Mouse (Mus musculus) megakaryocyte-erythroid progenitor cell, adult 5-6 weeks (primary cell): ENCODE measurements around the gene Mapk8. TPM values are rescaled to one million over a fixed set of nuclear protein-coding genes. Genes with fewer than 3 reads are reported as not detected.
"Not testable (repeated sequence)": the region's sequence is repeated elsewhere in the genome, so short reads cannot be mapped to it uniquely, and the experiment has no call there.

Experiments
- ATAC-seq: replicated peaks from 2 replicates; pipeline ENCODE4 v1.8.0; 2016; ENCODE audit warnings: mild to moderate bottlenecking, inconsistent platforms; ENCODE audit not compliant: severe bottlenecking, poor library complexity, low FRiP score, low TSS enrichment
- total RNA-seq, 2 experiments: library from RNA; stranded (forward) in 1 of 2; stranded (reverse) in 1 of 2; fragments of 200-1000, 215-1000 nt in 1 of 2; fragments of >200 nt in 1 of 2; fragmentation: Nextera tagmentation in 1 of 2; gene quantifications; 2 replicates each; pipeline ENCODE4 v1.2.3; 2014 to 2017

Gene Mapk8
- total RNA-seq (2014; fragmentation: Nextera tagmentation) (20.9 and 27.2 TPM in 2 replicates), total RNA-seq (2017) (48.4 and 53.9 TPM in 2 replicates)

DNA sequence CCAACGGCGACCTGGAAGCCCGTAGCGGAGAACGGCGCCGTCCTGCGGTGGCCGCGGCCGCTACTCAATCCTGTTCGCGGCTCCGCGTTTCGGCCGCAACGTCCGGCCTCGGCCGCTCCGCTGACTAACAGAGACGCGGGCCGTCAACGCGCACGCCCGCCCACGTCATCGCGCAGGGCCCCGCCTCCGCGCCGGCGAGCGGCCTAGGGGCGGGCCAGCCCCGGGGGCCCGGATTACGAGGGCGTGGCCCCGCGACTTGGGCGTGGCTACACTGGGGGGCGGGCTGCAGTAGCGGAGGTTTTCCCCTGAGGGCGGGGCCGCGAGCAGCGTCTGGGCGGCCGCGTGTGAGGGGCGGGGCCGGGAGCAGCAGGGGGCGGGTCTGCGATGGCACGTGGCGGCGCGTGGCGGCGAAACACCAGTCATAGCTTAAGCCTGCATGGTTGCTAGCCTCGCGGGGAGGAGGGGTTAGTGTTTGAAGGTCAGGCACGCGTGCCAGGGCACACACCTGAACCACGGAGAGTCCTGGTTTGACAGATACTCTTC, at the start of gene Mapk8:
Gene Mapk8 (minus strand): TSS at position 132 of the 543 bp plus-strand sequence.
- ATAC-seq = peak; percentile 93

GRCm38 (mm10) chr14:33495226-33495625, 48.3 kb upstream of the Mapk8 start:
- no peak for ATAC-seq

- no peak for ATAC-seq
These were observed 41.0 kb upstream of the Mapk8 start for GRCm38 (mm10) chr14:33487805-33488550.

DNA sequence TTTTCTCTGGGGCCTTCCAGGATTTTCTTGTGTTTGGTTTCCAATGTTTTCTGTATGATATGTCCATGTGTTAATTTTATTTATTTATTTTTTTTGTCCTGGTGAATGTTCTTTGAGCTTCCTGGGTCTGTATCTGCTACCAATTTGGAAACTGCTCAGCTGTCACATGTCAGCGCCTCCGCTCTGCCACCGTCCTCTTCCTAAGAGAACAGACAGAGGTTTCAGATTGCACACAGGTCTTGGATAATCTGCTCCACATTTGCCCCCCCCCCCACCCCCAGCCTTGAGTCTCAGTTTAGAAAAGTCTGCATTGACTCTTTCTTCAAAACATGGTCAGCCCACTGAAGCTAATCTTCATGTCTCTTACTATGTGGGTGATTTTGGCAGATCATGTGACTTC, 35.0 kb upstream of the Mapk8 start:
- no peak for ATAC-seq

- no peak for ATAC-seq
These were observed 29.3 kb upstream of the Mapk8 start for GRCm38 (mm10) chr14:33476094-33476760.

DNA sequence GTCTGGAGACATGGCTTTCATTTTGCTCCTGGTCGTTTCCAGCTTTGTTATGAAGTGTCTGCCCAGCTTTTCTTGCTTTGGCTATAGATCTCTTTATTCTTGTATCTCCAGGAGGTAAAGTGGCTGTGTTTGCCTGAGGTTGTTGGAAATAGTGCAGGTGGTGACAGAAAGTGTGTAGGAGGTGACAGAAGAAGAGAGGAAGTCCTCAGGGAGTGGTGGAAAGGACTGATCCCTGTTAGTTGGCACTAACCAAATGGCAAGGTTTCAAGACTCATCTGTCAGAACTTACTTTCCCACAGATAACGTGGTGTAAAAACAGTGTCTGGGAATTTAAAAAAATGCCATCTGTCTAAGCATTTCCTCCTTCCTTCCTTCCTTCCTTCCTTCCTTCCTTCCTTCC, 27.5 kb upstream of the Mapk8 start:
- no peak for ATAC-seq

DNA sequence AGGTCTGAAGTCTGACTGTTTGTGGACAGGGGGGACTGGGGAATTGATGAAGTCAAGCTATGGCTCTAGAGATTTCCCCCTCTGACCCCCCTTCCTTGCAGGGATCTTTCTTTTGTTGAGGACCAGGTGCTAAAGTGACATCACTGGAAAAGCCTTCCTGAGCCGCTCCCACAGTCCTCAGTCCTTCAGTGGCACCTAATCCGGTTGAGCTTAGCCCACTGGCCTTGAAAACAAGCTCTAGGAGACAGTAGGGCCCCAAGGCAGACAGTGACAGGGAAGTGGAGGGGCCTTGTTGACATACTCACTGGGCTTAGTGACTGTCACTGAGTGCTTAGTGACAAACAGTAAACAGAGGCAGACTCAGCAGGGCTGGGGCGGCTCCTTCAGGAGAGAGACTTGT, 24.4 kb upstream of the Mapk8 start, which contains the start of gene Frmpd2:
Gene Frmpd2 (plus strand): TSS at position 366 of the 400 bp plus-strand sequence.
- ATAC-seq = no peak

- no peak for ATAC-seq
These were observed 20.8 kb upstream of the Mapk8 start for GRCm38 (mm10) chr14:33467766-33468165.

- ATAC-seq = no peak
These were observed 16.7 kb upstream of the Mapk8 start for GRCm38 (mm10) chr14:33463658-33464057.

DNA sequence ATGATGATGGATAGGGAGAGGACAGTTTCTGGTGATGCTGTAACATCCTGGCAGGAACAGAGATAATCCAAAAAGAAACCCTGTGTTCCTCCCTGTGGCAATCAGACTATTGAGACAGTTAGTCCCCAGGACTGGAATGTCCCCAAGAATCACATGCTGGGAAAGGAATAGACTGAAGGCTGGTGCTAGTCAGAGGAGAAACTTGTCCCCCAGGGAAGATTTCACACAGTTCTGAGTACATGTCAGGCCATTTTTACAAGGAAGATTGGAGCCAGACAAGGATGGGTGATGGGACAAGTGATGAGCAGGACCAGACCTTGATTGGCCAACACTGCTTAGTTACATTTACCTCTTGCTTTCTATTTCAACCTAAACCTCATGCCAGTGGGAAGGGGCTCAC, 3.4 kb upstream of the Mapk8 start:
- ATAC-seq = no peak

DNA sequence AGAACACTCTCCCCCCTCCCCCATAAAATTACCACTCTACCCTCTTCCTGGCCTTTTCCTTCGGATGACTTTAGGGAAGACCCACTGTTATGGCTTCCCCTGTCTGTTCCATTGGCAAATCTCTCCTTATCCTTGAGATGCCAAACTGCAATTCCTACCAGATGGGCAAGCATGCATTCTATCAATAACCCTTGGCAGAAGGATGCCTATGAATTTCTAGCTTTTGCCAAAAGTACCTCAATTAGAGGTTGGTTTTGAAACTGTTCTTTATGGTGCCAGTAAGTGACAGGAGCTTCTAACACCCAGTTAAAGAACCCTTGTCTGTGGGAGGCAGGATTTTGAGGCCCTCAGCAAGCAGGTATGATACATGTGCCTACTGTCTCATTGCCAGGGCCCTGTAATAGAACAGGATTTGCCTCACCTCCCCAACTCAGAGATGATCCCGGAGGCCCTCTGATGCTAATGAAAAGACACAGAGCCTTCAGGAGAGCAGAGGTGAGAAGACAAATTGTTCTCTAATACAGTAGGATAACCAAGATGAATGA, 2.4 kb upstream of the Mapk8 start:
- ATAC-seq = no peak

GRCm38 (mm10) chr14:33448276-33448675, 1.3 kb upstream of the Mapk8 start:
- ATAC-seq = no peak

DNA sequence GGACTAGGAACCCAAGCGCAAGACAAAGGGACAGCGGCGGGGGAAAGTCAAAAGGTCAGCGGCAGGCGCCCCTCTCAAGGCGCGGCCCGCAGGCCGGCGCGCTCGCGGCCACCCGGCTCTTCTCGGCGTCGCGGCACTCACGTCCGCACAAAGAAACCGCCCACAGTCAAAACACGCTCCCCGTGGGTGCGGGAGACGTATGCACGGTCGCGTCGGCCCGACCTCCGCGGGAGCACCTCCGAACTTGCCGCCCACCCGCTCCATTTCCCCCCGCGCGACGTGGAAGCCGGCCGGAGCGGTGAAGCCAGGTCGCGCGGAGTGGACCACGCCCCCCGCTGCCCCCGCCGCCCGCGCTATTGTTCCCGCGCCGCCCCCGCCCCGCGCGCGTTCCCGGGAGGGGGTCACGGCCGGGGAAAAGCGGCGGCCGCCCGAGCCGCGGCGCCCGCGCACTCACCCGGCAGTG, 366 bp downstream of the Mapk8 start:
- ATAC-seq = no peak

GRCm38 (mm10) chr14:33445962-33446361, 996 bp downstream of the Mapk8 start:
- ATAC-seq = no peak

- no peak for ATAC-seq
These were observed 3.2 kb downstream of the Mapk8 start for GRCm38 (mm10) chr14:33443780-33444179.

- not testable (repeated sequence) for ATAC-seq
These were observed 14.5 kb downstream of the Mapk8 start for GRCm38 (mm10) chr14:33432485-33432884.

DNA sequence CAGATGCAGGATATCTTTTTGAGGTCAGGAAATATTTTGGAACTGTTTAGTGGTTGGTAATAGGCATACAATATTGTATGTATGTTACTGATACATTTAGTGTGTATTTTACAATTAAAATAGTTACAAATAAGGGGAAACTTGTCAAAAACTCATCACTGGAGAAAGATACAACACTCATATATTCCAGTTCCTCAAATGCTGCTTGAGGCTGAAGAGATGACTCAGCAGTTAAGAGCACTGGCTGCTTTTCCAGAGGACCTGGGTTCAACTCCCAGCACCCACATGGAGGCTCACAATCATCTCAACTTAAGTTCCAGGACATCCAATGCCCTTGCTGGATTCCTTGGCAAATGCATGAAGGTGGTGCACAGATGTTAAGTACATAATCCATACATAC, 22.8 kb downstream of the Mapk8 start:
- no peak for ATAC-seq

GRCm38 (mm10) chr14:33423003-33423402, 24.0 kb downstream of the Mapk8 start:
- ATAC-seq = no peak

DNA sequence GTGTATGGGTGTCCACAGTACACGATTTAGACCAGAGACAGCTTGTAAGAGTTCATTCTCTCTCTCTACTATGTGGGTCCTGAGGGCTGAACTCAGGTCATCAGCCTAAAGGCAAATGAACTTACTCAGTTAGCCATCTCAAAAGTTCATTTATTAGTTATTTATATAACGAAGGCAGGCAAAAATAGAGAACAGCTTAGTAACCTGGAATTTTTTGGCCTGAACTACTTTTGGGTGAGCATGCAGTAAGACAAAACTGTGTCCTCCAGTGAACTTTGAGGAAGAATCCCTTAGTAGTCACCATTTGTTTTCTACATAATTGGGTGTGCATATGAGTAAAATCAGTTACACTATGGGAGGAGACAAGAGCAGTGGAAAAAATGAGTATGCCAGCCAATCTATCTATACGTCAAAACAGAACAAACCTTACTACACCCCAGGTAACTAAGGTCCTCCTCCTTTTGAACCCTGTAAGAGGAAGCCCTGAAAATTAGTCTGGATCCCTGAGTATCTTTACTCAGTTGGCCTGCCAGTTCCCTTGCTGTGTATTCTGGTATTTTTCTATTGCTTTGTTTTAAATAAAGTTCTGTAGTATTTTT, 28.5 kb downstream of the Mapk8 start:
- ATAC-seq = no peak

DNA sequence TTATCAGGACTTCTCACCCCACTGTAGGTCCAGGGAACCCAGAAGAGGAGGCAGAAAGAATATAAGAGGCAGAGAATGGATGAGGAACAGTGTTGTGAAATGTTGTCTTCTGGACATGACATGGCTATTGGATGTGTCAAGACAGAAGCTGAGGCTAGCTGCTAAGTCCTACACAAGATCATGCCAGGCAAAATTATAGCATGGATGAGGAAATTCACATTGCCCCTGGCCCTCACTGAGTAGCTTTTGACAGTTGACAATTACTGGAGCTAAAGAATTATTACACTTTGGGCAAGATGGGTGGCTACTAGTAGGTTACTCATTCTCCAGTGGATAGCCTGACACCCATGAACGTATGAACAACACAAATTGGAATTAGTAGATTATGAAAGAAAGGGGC, 31.2 kb downstream of the Mapk8 start:
- ATAC-seq = no peak
